Mouse (Mus musculus) midbrain, postnatal 0 days (tissue): ENCODE results near the gene Pcsk6. TPM values are rescaled to one million over a fixed set of nuclear protein-coding genes. Genes with fewer than 3 reads are reported as not detected.
"Not testable (repeated sequence)": the region's sequence is repeated elsewhere in the genome, so short reads cannot be mapped to it uniquely, and the experiment has no call there.

Experiments
- ATAC-seq: fragments of 200-750 bp; cut with Nextera tagmentation; 2 replicates; pipeline ENCODE4 v1.8.0; 2017; ENCODE audit warnings: moderate number of reproducible peaks, mild to moderate bottlenecking, moderate TSS enrichment, moderate library complexity; ENCODE audit not compliant: low FRiP score
- DNase-seq: peaks from one replicate; pipeline ENCODE4 v3.0.0-alpha.2; 2015; ENCODE audit warnings: low spot score
- H3K27ac ChIP-seq: fragments of 300-500 bp; sonication (generic); 2 replicates; pipeline ENCODE4 v1.5.1; 2014; ENCODE audit warnings: low read depth, mild to moderate bottlenecking, low read length, mixed read lengths
- H3K27me3 ChIP-seq: fragments of 300-500 bp; sonication (generic); 2 replicates; pipeline ENCODE4 v1.6.1; 2014; ENCODE audit warnings: low read length, control low read depth, mixed read lengths; ENCODE audit not compliant: insufficient read depth
- H3K36me3 ChIP-seq: fragments of 300-500 bp; sonication (generic); 2 replicates; pipeline ENCODE4 v1.6.1; 2014; ENCODE audit warnings: low read length, control low read depth, mixed read lengths; ENCODE audit not compliant: insufficient read depth
- H3K4me1 ChIP-seq: fragments of 300-500 bp; sonication (generic); 2 replicates; pipeline ENCODE4 v1.6.1; 2014; ENCODE audit warnings: mild to moderate bottlenecking, control low read depth, antibody characterized with exemption, low read length, mixed read lengths; ENCODE audit not compliant: insufficient read depth
- H3K4me2 ChIP-seq: fragments of 300-500 bp; sonication (generic); 2 replicates; pipeline ENCODE4 v1.6.1; 2014; ENCODE audit warnings: low read depth, mild to moderate bottlenecking, low read length, mixed read lengths; ENCODE audit not compliant: poor library complexity, severe bottlenecking
- H3K4me3 ChIP-seq: fragments of 300-500 bp; sonication (generic); 2 replicates; pipeline ENCODE4 v1.5.1; 2014; ENCODE audit warnings: low read depth, mild to moderate bottlenecking, low read length, moderate library complexity
- H3K9ac ChIP-seq: fragments of 300-500 bp; sonication (generic); replicated peaks from 2 replicates; pipeline ENCODE4 v1.6.1; 2014; ENCODE audit warnings: mild to moderate bottlenecking, low read length, moderate library complexity, mixed read lengths; ENCODE audit not compliant: poor library complexity, severe bottlenecking
- H3K9me3 ChIP-seq: fragments of 300-500 bp; sonication (generic); 2 replicates; pipeline ENCODE4 v1.6.1; 2016; ENCODE audit warnings: low read length, control low read depth
- CTCF ChIP-seq: IDR thresholded peaks from 2 replicates; pipeline ENCODE4 v1.5.1; 2016; ENCODE audit warnings: antibody characterized with exemption, mild to moderate bottlenecking
- WGBS: fragments of 180-500 bp; shearing (Covaris S2); extraction: QIAGEN DNeasy Blood & Tissue Kit; methylation state at CpG from one replicate; pipeline ENCODE4 v1.1.7; 2014; 5-methylcytosine and 5-hydroxymethylcytosine counted together
- polyA plus RNA-seq: library from polyadenylated mRNA; unstranded; fragments of >200 nt; fragmentation: Nextera tagmentation; extraction: Ambion mirVana; gene quantifications from 2 replicates; pipeline ENCODE4 v1.2.1, GENCODE M21; 2015
- total RNA-seq: library from RNA; depleted of rRNA; stranded (reverse); fragments of >200 nt; gene quantifications from 2 replicates; pipeline ENCODE4 v1.2.3, GENCODE M21; 2014; rRNA removed

The Pcsk6 gene
- total RNA-seq (8.3 and 14.9 TPM in 2 replicates), polyA plus RNA-seq (1.5 and 1.8 TPM in 2 replicates)

DNA sequence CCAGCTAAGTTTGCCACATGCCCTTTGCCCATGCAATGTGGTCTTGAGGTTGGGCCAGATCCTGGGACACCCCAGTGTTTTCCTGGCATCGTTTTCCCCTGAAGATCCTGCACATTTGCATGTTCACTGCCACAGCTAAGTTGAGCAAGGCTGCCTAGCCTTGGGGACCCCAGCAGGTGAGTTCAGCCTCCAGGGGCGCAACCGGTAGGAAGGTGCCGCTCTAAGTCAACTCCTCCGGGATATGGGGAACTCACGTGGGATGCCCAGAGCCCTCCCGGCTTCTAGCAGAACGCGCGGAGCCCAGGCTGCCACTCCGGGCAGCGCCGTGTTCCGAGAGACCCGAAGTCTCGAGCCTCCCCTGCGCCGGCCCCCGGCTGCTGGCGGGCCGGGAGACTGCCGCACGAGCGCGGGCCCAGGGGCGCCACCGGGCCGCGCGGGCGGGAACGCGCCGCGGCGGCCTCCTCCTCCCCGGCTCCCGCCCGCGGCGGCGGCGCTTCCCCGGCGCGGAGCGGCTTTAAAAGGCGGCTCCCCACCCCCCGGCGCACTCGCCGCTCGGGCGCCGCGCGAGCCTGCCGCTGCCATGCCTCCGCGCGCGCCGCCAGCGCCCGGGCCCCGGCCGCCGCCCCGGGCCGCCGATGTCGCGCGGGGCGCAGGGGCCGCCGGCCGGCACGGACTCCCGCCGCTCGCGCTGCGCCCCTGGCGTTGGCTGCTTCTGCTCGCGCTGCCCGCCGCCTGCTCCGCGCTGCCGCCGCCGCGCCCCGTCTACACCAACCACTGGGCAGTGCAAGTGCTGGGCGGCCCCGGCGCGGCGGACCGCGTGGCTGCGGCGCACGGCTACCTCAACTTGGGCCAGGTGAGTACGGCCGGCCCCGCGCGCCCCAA, at the start of gene Pcsk6:
Pcsk6 (plus strand) TSS at position 144 of the 882 bp plus-strand sequence.
- peak; percentile 56 for TF ChIP-seq CTCF
- H3K9ac ChIP-seq: peak within 1 kb of the TSS; percentile 55
- DNase-seq: peak; percentile 42
- peak; percentile 70 for ATAC-seq
- H3K4me2 ChIP-seq: peak within 1 kb of the TSS; percentile 91
- 1% methylated on average over 28 of the region's 111 CpGs for WGBS
- no peak within 1 kb of the TSS for H3K27ac ChIP-seq
- peak within 1 kb of the TSS; percentile 61 for H3K4me3 ChIP-seq
- H3K9me3 ChIP-seq: no peaks in the 10 kb centered on the region
- H3K27me3 ChIP-seq: peaks cover 21% of the 10 kb centered on the region
- no peaks in the 10 kb centered on the region for H3K4me1 ChIP-seq
- no peaks in the 10 kb centered on the region for H3K36me3 ChIP-seq

DNA sequence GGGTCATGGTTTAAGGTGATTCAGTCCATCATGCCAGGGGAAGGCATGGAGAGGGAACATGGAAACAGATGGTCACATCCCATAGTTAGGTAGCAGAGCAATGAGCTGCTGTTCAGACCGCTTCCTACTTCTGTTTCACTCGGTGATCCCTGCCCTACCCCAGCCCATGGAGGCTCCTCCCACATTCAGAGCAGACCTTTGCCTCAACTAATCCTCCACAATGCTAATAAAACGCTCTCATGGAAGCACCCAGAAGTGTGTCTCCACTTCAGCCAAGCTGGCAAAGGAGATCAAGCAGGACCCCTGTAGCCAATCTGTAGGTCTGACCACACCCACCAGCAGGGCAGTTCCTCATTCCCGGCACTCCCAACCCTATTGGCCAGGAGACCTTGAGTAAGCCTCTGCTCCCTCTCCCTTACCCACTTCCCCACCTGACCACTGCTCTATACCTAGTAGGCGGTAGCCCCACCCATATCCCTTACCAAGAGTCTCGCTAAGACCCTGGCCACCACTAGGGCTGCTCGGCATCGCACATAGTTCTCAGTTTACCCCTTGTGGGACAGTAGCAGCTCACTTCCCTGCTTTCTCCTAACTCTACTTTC, 47.8 kb upstream of the Pcsk6 start:
- no peak for TF ChIP-seq CTCF
- H3K36me3 ChIP-seq: no peaks in the 10 kb centered on the region
- no peak overlapping the region for H3K4me2 ChIP-seq
- H3K4me1 ChIP-seq: no peaks in the 10 kb centered on the region
- ATAC-seq (no peak), DNase-seq (no peak)
- no peaks in the 10 kb centered on the region for H3K9me3 ChIP-seq
- H3K27me3 ChIP-seq: no peaks in the 10 kb centered on the region
- 89% methylated on average over 8 of the region's 8 CpGs for WGBS
- no peak overlapping the region for H3K4me3 ChIP-seq
- H3K9ac ChIP-seq: no peak overlapping the region
- H3K27ac ChIP-seq: no peak overlapping the region

DNA sequence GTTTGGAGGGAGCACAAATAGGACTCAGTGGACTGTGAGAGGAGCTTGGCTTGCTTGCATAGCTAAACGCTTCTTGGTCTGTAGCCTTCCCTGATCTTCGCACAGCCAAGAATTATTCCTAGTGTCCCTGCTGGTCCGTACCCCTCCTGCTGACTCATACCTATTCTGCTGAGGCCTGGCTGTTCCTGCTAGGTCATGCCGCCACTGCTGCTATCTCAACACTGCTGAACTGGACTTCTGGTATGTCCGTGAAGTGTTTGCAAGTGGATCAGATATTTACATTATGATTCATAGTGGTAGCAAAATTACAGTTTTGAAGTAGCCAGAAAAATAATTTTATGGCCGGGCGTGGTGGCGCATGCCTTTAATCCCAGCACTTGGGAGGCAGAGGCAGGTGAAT, 44.0 kb upstream of the Pcsk6 start:
- Histone ChIP-seq H3K9ac (no peak overlapping the region), H3K27ac (no peak overlapping the region), H3K36me3 (no peaks in the 10 kb centered on the region), H3K4me3 (no peak overlapping the region), H3K9me3 (no peaks in the 10 kb centered on the region), H3K4me1 (peaks cover 3% of the 10 kb centered on the region; the same call in 1 of the 2 replicates), H3K4me2 (no peak overlapping the region), H3K27me3 (no peaks in the 10 kb centered on the region)
- ATAC-seq (no peak), DNase-seq (no peak)
- WGBS: 94% methylated on average over 8 of the region's 8 CpGs
- no peak for TF ChIP-seq CTCF

DNA sequence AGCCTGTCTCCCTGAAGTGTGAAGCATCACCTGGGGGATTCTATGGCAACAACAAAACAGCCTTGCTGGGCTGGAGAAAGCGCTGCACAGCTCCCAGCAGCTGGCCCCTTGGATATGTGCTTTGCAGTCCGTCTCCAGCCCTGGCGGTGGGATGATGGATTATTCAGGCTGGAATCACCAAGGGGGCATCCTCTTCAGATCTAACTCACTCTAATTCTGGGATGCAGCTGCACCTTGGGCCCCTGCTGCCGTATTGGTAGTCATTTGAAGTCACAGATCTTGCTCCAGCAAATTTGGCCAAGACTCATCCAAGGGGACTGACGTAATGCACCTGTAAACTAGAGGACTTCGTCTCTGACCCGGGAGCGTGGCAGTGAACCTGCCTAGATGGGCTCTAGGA, 41.1 kb upstream of the Pcsk6 start:
- 26% methylated on average over 8 of the region's 8 CpGs for WGBS

DNA sequence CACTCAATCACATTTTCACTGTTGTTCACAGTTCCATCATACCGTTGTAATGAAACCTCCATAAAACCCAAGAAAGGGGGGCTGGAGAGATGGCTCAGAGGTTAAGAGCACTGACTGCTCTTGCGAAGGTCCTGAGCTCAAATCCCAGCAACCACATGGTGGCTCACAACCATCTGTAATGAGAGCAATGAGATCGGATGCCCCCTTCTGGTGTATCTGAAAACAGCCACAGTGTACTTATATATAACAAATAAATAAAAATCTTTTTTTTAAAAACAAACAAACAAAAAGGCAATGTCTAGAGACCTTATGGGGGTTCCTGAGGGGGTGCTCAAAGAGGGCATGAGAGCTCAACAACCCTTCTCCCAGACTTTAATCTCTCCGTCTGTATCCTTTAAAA, 39.6 kb upstream of the Pcsk6 start:
- not testable (repeated sequence) for H3K27me3 ChIP-seq, H3K4me1 ChIP-seq, H3K36me3 ChIP-seq, H3K4me2 ChIP-seq, H3K27ac ChIP-seq, H3K9me3 ChIP-seq, H3K9ac ChIP-seq, H3K4me3 ChIP-seq, ATAC-seq, DNase-seq
- WGBS: 82% methylated on average over 4 of the region's 4 CpGs

More for the DNA sequence above, 41.1 kb upstream of the Pcsk6 start:
- TF ChIP-seq CTCF: no peak
- no peak overlapping the region for H3K4me2 ChIP-seq
- H3K9me3 ChIP-seq: no peaks in the 10 kb centered on the region
- no peaks in the 10 kb centered on the region for H3K36me3 ChIP-seq
- no peak overlapping the region for H3K9ac ChIP-seq
- H3K4me1 ChIP-seq: peaks cover 3% of the 10 kb centered on the region; the same call in 1 of the 2 replicates
- no peak overlapping the region for H3K4me3 ChIP-seq
- no peaks in the 10 kb centered on the region for H3K27me3 ChIP-seq
- DNase-seq (no peak), ATAC-seq (no peak)
- no peak overlapping the region for H3K27ac ChIP-seq

DNA sequence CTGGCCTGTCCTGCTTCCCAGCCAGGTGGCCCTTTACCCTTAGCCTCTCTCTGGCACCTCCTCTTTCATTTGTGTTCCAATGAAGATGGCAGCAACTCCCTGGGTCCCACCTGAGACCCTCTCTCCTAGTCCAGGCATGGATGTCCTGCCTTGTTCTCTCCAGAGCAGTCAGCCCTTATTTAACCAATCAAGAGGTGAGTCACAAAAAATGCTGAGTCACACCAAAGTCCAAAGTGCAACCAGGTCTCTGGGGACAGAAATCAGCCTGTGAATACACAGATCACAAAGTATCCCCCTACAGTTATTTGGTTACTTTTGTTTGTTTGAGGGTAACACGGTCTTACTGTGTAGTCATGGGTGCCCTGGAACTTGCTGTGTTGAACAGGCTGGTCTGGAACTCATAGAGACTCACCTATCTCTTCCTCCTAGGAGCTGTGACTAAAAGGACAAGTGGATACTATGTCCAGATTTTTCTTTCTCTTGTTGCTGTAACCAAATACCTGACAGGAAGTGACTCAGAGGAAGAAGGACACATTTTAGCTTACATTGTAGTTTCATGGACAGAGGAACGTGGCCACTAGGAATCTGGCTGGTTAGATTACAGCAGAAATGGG, 38.9 kb upstream of the Pcsk6 start:
- no peaks in the 10 kb centered on the region for H3K9me3 ChIP-seq
- H3K4me2 ChIP-seq: no peak overlapping the region
- H3K36me3 ChIP-seq: no peaks in the 10 kb centered on the region
- ATAC-seq: no peak
- no peaks in the 10 kb centered on the region for H3K27me3 ChIP-seq
- peaks cover 3% of the 10 kb centered on the region; the same call in 1 of the 2 replicates for H3K4me1 ChIP-seq
- DNase-seq: no peak
- WGBS: 78% methylated on average over 2 of the region's 2 CpGs
- TF ChIP-seq CTCF: no peak
- H3K4me3 ChIP-seq: no peak overlapping the region
- no peak overlapping the region for H3K9ac ChIP-seq
- H3K27ac ChIP-seq: no peak overlapping the region
